Mouse (Mus musculus) layer of hippocampus, postnatal 36 days (tissue): ENCODE results near the gene Cep78. TPM values are rescaled to one million over a fixed set of nuclear protein-coding genes. Genes with fewer than 3 reads are reported as not detected.

Experiments
- DNase-seq, 2 experiments: peaks; one replicate each; pipeline ENCODE4 v3.0.0; 2022
- total RNA-seq, 2 experiments: library from RNA; stranded (reverse); gene quantifications; 2 replicates each; pipeline ENCODE4 v1.2.3; 2021

Cep78 gene
- total RNA-seq, 2 experiments from 2014 or later: 11.1 to 12.5 TPM

GRCm38 (mm10) chr19:15965082-15965481, 19.7 kb downstream of the Cep78 start:
- peak in 1 of 2 experiments; percentile 40 for DNase-seq

GRCm38 (mm10) chr19:15964533-15964932, 20.3 kb downstream of the Cep78 start:
- no peak for DNase-seq

- no peak for DNase-seq
Observed at GRCm38 (mm10) chr19:15963011-15963695, 21.6 kb downstream of the Cep78 start.

- no peak for DNase-seq
Observed at GRCm38 (mm10) chr19:15962313-15962712, 22.5 kb downstream of the Cep78 start.

GRCm38 (mm10) chr19:15950225-15950624, 34.6 kb downstream of the Cep78 start:
- DNase-seq: no peak

GRCm38 (mm10) chr19:15948867-15949266, 35.9 kb downstream of the Cep78 start:
- DNase-seq: no peak

- DNase-seq: no peak
Observed at GRCm38 (mm10) chr19:15948426-15948825, 36.4 kb downstream of the Cep78 start.

- DNase-seq: no peak
Observed at GRCm38 (mm10) chr19:15947237-15947636, 37.6 kb downstream of the Cep78 start, which contains the start of gene Psat1. Psat1 (minus strand) TSS chr19:15947337.

- DNase-seq: no peak
Observed at GRCm38 (mm10) chr19:15946663-15947062, 38.1 kb downstream of the Cep78 start.

GRCm38 (mm10) chr19:15943117-15943423, 41.7 kb downstream of the Cep78 start:
- DNase-seq: no peak

GRCm38 (mm10) chr19:15942421-15943116, 42.2 kb downstream of the Cep78 start:
- DNase-seq: no peak

GRCm38 (mm10) chr19:15941399-15941798, 43.4 kb downstream of the Cep78 start:
- DNase-seq: no peak

GRCm38 (mm10) chr19:15925719-15926045, 59.1 kb downstream of the Cep78 start:
- DNase-seq: peak; percentile 58 to 65

- DNase-seq: peak; percentile 88 to 90
Observed at GRCm38 (mm10) chr19:15924866-15925718, 59.7 kb downstream of the Cep78 start.

- DNase-seq: peak; percentile 77 to 79
Observed at GRCm38 (mm10) chr19:15924181-15924865, 60.5 kb downstream of the Cep78 start.

- peak; percentile 7 to 8 for DNase-seq
Observed at GRCm38 (mm10) chr19:15923426-15923825, 61.4 kb downstream of the Cep78 start.

- DNase-seq: no peak
Observed at GRCm38 (mm10) chr19:15919336-15919735, 65.5 kb downstream of the Cep78 start.

- DNase-seq: no peak
Observed at GRCm38 (mm10) chr19:15918111-15918510, 66.7 kb downstream of the Cep78 start.

- DNase-seq: no peak
Observed at GRCm38 (mm10) chr19:15913249-15913997, 71.4 kb downstream of the Cep78 start.

GRCm38 (mm10) chr19:15911441-15911840, 73.3 kb downstream of the Cep78 start:
- no peak for DNase-seq

GRCm38 (mm10) chr19:15910987-15911386, 73.8 kb downstream of the Cep78 start:
- DNase-seq: no peak

GRCm38 (mm10) chr19:15910488-15910887, 74.3 kb downstream of the Cep78 start:
- no peak for DNase-seq
